8 mouse cellular contexts compared by ENCODE assay signal in the genomic region with DNA sequence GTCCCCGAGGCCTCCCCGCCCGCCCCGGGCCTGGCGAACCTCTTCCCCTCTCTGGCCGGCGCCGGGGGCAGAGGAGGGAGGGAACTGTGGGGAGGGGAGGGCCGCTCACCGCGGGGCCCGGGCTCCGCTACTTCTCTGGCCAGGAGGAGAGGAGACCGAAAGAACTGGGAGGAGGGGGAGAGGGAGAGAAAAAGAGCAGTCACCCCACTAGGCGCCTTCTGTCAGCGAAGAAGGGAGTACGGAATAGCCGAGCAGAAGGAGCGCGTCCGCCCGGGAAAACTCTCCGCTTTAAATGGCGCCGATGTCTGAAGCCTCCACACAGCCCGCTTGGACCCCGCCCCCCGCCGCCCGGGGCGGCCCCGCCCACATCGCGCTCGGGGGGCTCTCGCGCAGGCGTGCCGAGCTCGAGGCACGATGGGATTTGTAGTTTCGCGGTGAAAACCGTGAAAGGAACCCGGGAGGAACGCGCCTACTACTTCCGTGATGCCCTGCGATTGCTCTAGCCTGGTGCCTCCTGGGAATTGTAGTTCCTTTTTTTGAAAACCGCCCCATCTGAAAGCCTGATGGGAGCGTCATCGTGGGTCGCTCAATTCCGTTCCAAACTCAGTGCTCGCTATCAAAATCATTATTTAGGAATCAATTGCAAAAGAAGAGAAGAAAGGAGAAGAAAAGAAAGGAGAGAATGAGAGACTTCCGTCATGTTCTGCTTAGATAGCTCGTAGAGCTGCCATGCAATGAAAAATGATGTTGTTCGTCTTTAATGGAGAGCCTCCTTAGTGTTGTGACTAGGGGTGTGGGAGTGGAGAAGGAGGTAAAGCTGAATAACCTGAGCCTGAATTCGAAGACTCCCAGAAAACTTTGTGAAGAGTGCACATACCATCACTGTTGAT. TPM values are rescaled to one million over a fixed set of nuclear protein-coding genes. Genes with fewer than 3 reads are reported as not detected.
DNase-seq lines count a peak whose midpoint lies in the region; ATAC-seq lines count a peak whose summit lies in the region.

A gene (minus strand): TSS at position 307 of the 890 bp plus-strand sequence.

- no peaks in the 10 kb centered on the region for H3K9me3 ChIP-seq in forebrain, embryonic 14.5 days (replicated peaks; ENCODE audit: control insufficient read depth, low read length)
- H3K9me3 ChIP-seq in neural tube, embryonic 15.5 days (replicated peaks), result no peaks in the 10 kb centered on the region

- H3K9ac ChIP-seq in forebrain, embryonic 14.5 days (ENCODE audit: low read length), result peak within 1 kb of the TSS; percentile 89
- peak within 1 kb of the TSS; percentile 86 for H3K9ac ChIP-seq in neural tube, embryonic 15.5 days (replicated peaks)

- H3K4me2 ChIP-seq in forebrain, embryonic 14.5 days (ENCODE audit: low read length), result peak within 1 kb of the TSS; percentile 95
- H3K4me2 ChIP-seq in neural tube, embryonic 15.5 days, result peak within 1 kb of the TSS; percentile 93

- peaks cover 11% of the 10 kb centered on the region for H3K4me1 ChIP-seq in forebrain, embryonic 14.5 days (ENCODE audit: control insufficient read depth, insufficient read depth, low read length)
- H3K4me1 ChIP-seq in neural tube, embryonic 15.5 days, result peaks cover 22% of the 10 kb centered on the region

- peak within 1 kb of the TSS; percentile 99 for H3K27ac ChIP-seq in forebrain, embryonic 14.5 days (ENCODE audit: low read depth, low read length)
- peak within 1 kb of the TSS; percentile 98 for H3K27ac ChIP-seq in neural tube, embryonic 15.5 days (replicated peaks)

- no peaks in the 10 kb centered on the region for H3K27me3 ChIP-seq in forebrain, embryonic 14.5 days (replicated peaks; ENCODE audit: control insufficient read depth, insufficient read depth, low read length)
- H3K27me3 ChIP-seq in neural tube, embryonic 15.5 days (replicated peaks), result no peaks in the 10 kb centered on the region

- H3K36me3 ChIP-seq in forebrain, embryonic 14.5 days (ENCODE audit: control insufficient read depth, insufficient read depth, low read length), result no peaks in the 10 kb centered on the region
- H3K36me3 ChIP-seq in neural tube, embryonic 15.5 days, result no peaks in the 10 kb centered on the region

- ATAC-seq in forebrain, embryonic 14.5 days, result peak; percentile 93
- peak; percentile 96 for ATAC-seq in neural tube, embryonic 15.5 days (ENCODE audit: low FRiP score)

- intact Hi-C loops in heart, postnatal 14 days (cut with DNase I), result loop anchor here (1.0 to 10.0 kb wide), 3 partner anchors 72 to 554 kb away; no protein-coding TSS in a partner anchor

- peak; percentile 99 for DNase-seq in ES-CJ7 (ENCODE audit: low read depth, low spot score)
- DNase-seq in cerebellum, adult 11 months, result peak; percentile 97
- peak; percentile 100 for DNase-seq in forebrain, embryonic 14.5 days (ENCODE audit: low spot score)
- DNase-seq in heart, postnatal 14 days, result peak; percentile 97 to 98
- DNase-seq in layer of hippocampus, adult 11-12 months (ENCODE audit: low spot score), result peak; percentile 99
- peak; percentile 97 to 98 for DNase-seq in lung, adult 18-20 months
- DNase-seq in testis, postnatal 14 days (ENCODE audit: low spot score), result peak; percentile 97

- peak within 1 kb of the TSS; percentile 92 for H3K4me3 ChIP-seq in forebrain, embryonic 14.5 days (ENCODE audit: low read depth, low read length)
- peak within 1 kb of the TSS; percentile 94 for H3K4me3 ChIP-seq in neural tube, embryonic 15.5 days (replicated peaks)

- WGBS in forebrain, embryonic 14.5 days, result under 1% methylated on average over 51 of the region's 59 CpGs
- WGBS in neural tube, embryonic 15.5 days, result under 1% methylated on average over 56 of the region's 59 CpGs

RNA-seq across cellular contexts. Expression of the gene that starts here (rescaled TPM):
- polyA plus RNA-seq in forebrain, embryonic 14.5 days (2014; fragmentation: Nextera tagmentation; extraction: Ambion mirVana), result 37.9 and 38.0 TPM in 2 replicates
- total RNA-seq in heart, postnatal 14 days (2021), result 100 to 1,000 TPM; 303 to 324 TPM
- polyA plus RNA-seq in neural tube, embryonic 15.5 days (2015; fragmentation: Nextera tagmentation; extraction: Ambion mirVana), result 51.4 and 52.4 TPM in 2 replicates

Comparison
In these comparisons a context has a peak if more than half of its experiments do, and no peak if none do; other contexts are left out.
1. Peak in every context shown above with its lines: DNase-seq, ATAC-seq, H3K4me3 ChIP-seq and H3K27ac ChIP-seq.